Mouse (Mus musculus): ENCODE measurements around the gene Cox8c. TPM values are rescaled to one million over a fixed set of nuclear protein-coding genes. Genes with fewer than 3 reads are reported as not detected.

The Cox8c gene
- polyA plus RNA-seq, 2 experiments: not detected

DNA sequence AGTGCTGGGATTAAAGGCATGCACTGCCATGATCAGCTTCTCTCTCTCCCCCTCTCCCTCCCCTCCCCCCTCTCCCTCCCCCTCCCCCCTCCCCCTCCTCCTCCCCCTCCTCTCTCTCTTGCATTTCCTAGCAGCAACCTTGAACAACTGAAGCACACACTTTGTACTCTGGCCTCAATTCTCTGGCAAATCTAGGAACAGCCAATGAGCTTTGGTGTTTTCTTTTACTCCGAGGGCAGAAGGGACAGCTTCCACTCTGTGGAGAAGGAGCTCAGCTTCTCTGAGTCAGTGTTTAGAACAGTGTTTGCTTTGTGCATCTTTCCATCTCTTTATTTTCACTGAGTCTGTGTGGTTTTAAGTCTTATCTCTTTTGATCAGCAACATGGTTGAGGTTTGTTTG, 36.8 kb downstream of the Cox8c start:
- ATAC-seq (ENCODE audit: insufficient read depth) (no peak), DNase-seq (ENCODE audit: low read depth in 3 of 3, low spot score in 3 of 3) (no peak)
- Histone ChIP-seq H3K27ac (no peak overlapping the region), H3K4me3 (ENCODE audit: insufficient read depth in 1 of 2, low read depth in 2 of 2, low read length in 2 of 2) (no peak overlapping the region), H3K4me1 (replicated peaks; ENCODE audit: control insufficient read depth in 2 of 2, insufficient read depth in 2 of 2, low read length in 1 of 2) (no peaks in the 10 kb centered on the region), H3K36me3 (replicated peaks; ENCODE audit: control insufficient read depth, insufficient read depth, low read depth) (no peaks in the 10 kb centered on the region), H3K9ac (replicated peaks) (no peak overlapping the region), H3K27me3 (ENCODE audit: control insufficient read depth, insufficient read depth, low read length) (no peaks in the 10 kb centered on the region), H3K4me2 (ENCODE audit: low read depth) (no peak overlapping the region), H3K9me3 (ENCODE audit: control insufficient read depth, low read length) (no peaks in the 10 kb centered on the region)
- WGBS (ENCODE audit: insufficient replicate concordance): 25% methylated on average over 1 of the region's 1 CpGs
- TF ChIP-seq CTCF (IDR thresholded peaks at IDR 0.05; ENCODE audit: low read depth) (no peak), EP300 (IDR thresholded peaks at IDR 0.05; ENCODE audit: low read depth) (no peak)

DNA sequence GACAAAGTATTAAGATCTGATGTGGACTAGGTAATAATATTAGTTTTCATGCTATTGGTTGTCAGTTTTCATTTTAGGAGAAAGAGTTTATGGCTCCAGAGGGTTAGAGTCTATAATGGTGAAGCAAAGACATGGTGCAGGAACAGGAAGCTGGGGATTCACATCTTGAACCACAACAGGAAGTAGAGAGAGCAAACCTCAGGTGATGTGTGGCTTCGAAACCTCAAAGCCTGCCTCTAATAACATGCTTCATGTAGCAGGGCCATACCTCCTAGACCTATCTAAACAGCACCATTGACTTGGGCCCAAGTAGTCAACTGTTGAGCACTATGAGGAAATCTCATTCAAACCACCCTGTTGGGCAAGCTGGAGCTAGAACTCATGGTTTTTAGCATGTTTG, 46.5 kb downstream of the Cox8c start:
- no peak overlapping the region for H3K4me3 ChIP-seq (ENCODE audit: insufficient read depth in 1 of 2, low read depth in 2 of 2, low read length in 2 of 2)
- no peaks in the 10 kb centered on the region for H3K9me3 ChIP-seq (ENCODE audit: control insufficient read depth, low read length)
- no peak overlapping the region for H3K4me2 ChIP-seq (ENCODE audit: low read depth)
- no peak overlapping the region for H3K9ac ChIP-seq (replicated peaks)
- no peaks in the 10 kb centered on the region for H3K4me1 ChIP-seq (replicated peaks; ENCODE audit: control insufficient read depth in 2 of 2, insufficient read depth in 2 of 2, low read length in 1 of 2)
- H3K27me3 ChIP-seq (ENCODE audit: control insufficient read depth, insufficient read depth, low read length): peaks cover 11% of the 10 kb centered on the region
- H3K36me3 ChIP-seq (replicated peaks; ENCODE audit: control insufficient read depth, insufficient read depth, low read depth): no peaks in the 10 kb centered on the region
- WGBS (ENCODE audit: insufficient replicate concordance): 39% methylated on average over 1 of the region's 1 CpGs
- no peak overlapping the region for H3K27ac ChIP-seq
- no peak for ATAC-seq (ENCODE audit: insufficient read depth)
- TF ChIP-seq CTCF (IDR thresholded peaks at IDR 0.05; ENCODE audit: low read depth) (no peak), EP300 (IDR thresholded peaks at IDR 0.05; ENCODE audit: low read depth) (no peak)
- no peak for DNase-seq (ENCODE audit: low read depth in 3 of 3, low spot score in 3 of 3)

DNA sequence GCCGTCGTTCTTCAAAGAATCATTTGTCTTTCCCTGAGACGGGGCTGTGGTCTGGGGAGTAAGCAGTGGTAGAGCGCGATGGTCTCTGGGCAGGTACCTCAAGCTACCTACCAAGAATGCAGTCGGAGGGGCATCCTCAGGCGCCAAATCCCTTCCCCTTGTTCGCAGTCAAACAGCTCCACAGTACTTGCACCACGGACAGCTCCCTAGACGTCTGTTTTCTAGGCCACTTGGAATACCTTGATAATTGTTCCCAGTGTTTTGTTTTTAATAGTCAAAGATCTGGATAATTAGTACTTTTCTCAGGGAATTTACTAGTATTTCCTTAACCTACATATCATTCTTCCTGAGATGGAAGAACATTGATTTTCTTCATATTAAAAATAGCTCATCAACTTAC, 48.7 kb downstream of the Cox8c start:
- 19% methylated on average over 10 of the region's 10 CpGs for WGBS (ENCODE audit: insufficient replicate concordance)
- no peak for TF ChIP-seq CTCF (IDR thresholded peaks at IDR 0.05; ENCODE audit: low read depth)
- TF ChIP-seq EP300 (IDR thresholded peaks at IDR 0.05; ENCODE audit: low read depth): no peak
- DNase-seq (ENCODE audit: low read depth in 3 of 3, low spot score in 3 of 3): no peak
- Histone ChIP-seq H3K27me3 (ENCODE audit: control insufficient read depth, insufficient read depth, low read length) (peaks cover 11% of the 10 kb centered on the region), H3K4me3 (ENCODE audit: insufficient read depth in 1 of 2, low read depth in 2 of 2, low read length in 2 of 2) (no peak overlapping the region), H3K9me3 (ENCODE audit: control insufficient read depth, low read length) (no peaks in the 10 kb centered on the region), H3K27ac (no peak overlapping the region), H3K4me1 (replicated peaks; ENCODE audit: control insufficient read depth in 2 of 2, insufficient read depth in 2 of 2, low read length in 1 of 2) (no peaks in the 10 kb centered on the region), H3K36me3 (replicated peaks; ENCODE audit: control insufficient read depth, insufficient read depth, low read depth) (no peaks in the 10 kb centered on the region), H3K9ac (replicated peaks) (no peak overlapping the region), H3K4me2 (ENCODE audit: low read depth) (no peak overlapping the region)
- no peak for ATAC-seq (ENCODE audit: insufficient read depth)

DNA sequence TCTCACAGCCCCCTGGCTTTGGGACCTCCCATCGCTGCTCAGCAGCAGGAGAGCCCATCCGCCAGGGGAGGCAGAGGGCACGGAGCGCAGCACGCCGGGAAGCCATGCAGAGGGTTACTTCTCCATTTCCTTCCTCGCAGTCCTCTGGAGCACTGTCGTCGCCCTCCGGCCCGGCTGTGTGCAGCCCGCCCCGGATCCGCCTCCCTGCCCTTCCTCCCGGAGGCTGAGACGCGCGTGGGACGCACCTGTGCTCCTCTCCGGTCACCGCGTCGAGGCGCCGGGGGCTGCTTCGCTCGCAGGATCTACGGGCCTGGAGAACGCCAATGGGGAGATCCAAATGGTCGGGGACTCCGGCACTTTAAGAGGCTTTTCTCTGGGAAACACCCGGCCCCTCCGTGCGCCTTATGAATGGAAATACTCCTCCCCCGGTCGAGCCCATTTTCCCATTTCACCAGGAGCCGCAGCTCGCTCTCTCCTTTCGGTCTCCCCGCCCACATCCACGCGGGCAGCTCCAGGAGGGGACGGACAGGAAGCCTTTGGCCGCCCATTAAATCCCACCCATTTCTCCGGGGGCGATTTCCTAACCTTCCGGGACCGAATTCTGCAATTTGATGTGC, 49.8 kb downstream of the Cox8c start, which contains the start of gene Unc79:
Gene Unc79 (plus strand): TSS at position 82 of the 617 bp plus-strand sequence.
- peak within 1 kb of the TSS; percentile 60 for H3K4me2 ChIP-seq (ENCODE audit: low read depth)
- H3K9ac ChIP-seq (replicated peaks): no peak within 1 kb of the TSS
- H3K9me3 ChIP-seq (ENCODE audit: control insufficient read depth, low read length): no peaks in the 10 kb centered on the region
- DNase-seq (ENCODE audit: low read depth in 3 of 3, low spot score in 3 of 3) (no peak), ATAC-seq (ENCODE audit: insufficient read depth) (no peak)
- peak within 1 kb of the TSS; percentile 41 to 42 for H3K4me3 ChIP-seq (ENCODE audit: insufficient read depth in 1 of 2, low read depth in 2 of 2, low read length in 2 of 2)
- H3K27ac ChIP-seq: no peak within 1 kb of the TSS
- H3K27me3 ChIP-seq (ENCODE audit: control insufficient read depth, insufficient read depth, low read length): peaks cover 11% of the 10 kb centered on the region
- no peaks in the 10 kb centered on the region for H3K4me1 ChIP-seq (replicated peaks; ENCODE audit: control insufficient read depth in 2 of 2, insufficient read depth in 2 of 2, low read length in 1 of 2)
- TF ChIP-seq CTCF (IDR thresholded peaks at IDR 0.05; ENCODE audit: low read depth): no peak
- TF ChIP-seq EP300 (IDR thresholded peaks at IDR 0.05; ENCODE audit: low read depth): no peak
- WGBS (ENCODE audit: insufficient replicate concordance): 1% methylated on average over 48 of the region's 48 CpGs
- H3K36me3 ChIP-seq (replicated peaks; ENCODE audit: control insufficient read depth, insufficient read depth, low read depth): no peaks in the 10 kb centered on the region

DNA sequence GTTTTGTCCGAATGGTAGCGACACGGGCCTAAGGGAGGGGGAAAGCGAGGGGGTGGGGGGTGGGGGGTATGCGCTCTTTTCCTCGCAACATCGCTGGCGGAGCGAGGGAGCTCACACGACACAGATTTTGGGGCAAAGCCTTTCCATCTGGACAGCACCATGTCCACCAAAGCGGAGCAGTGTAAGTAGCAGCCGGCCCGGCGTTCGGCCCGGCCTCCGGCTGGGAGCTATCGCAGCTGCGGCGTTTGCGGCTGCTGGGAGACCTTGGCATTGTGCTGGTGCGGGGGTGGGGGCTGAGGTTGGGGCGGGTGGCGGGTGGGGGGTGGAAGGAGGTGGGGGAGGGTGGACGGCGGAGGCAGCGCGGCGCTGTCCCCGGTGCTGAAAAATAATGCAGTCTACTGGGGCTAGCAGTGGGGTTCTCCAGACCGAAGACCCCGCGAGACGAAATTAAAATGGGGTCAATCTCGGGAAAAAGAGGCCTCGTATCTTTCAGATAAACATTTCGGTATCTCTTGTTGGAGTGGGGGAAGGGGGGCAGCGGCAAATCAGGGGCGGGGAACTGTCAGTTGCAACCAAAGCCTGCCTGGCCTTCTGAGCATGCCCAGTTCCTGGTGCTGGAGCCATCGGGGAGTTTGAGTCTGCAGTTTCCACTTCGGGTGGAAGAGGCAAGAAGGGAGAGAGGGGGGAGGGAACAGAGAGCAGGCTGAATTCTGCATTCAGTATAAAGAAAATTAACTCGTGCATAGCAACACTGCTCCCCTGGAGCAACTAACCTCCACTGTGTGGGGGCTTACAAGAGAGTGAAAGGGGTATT, 50.5 kb downstream of the Cox8c start:
- peak overlapping the region; percentile 60 for H3K4me2 ChIP-seq (ENCODE audit: low read depth)
- DNase-seq (ENCODE audit: low read depth in 3 of 3, low spot score in 3 of 3) (no peak), ATAC-seq (ENCODE audit: insufficient read depth) (no peak)
- no peak overlapping the region for H3K27ac ChIP-seq
- peak overlapping the region; percentile 41 to 42; a peak in 3 of 4 replicates for H3K4me3 ChIP-seq (ENCODE audit: insufficient read depth in 1 of 2, low read depth in 2 of 2, low read length in 2 of 2)
- no peaks in the 10 kb centered on the region for H3K36me3 ChIP-seq (replicated peaks; ENCODE audit: control insufficient read depth, insufficient read depth, low read depth)
- H3K9me3 ChIP-seq (ENCODE audit: control insufficient read depth, low read length): no peaks in the 10 kb centered on the region
- H3K4me1 ChIP-seq (replicated peaks; ENCODE audit: control insufficient read depth in 2 of 2, insufficient read depth in 2 of 2, low read length in 1 of 2): no peaks in the 10 kb centered on the region
- TF ChIP-seq EP300 (IDR thresholded peaks at IDR 0.05; ENCODE audit: low read depth) (no peak), CTCF (IDR thresholded peaks at IDR 0.05; ENCODE audit: low read depth) (no peak)
- no peak overlapping the region for H3K9ac ChIP-seq (replicated peaks)
- H3K27me3 ChIP-seq (ENCODE audit: control insufficient read depth, insufficient read depth, low read length): peaks cover 11% of the 10 kb centered on the region
- WGBS (ENCODE audit: insufficient replicate concordance): 1% methylated on average over 42 of the region's 42 CpGs

Other genes with a start within 250 kb of the Cox8c start
- 2.0 and 2.3 TPM in 2 replicates for gene Itpk1, start 194.4 kb upstream of the Cox8c start, polyA plus RNA-seq (2012; rRNA removed)
- gene Itpk1, start 194.4 kb upstream of the Cox8c start, polyA plus RNA-seq (2014; fragmentation: Nextera tagmentation; extraction: Ambion mirVana): 2.4 TPM in 2 replicates
- gene Moap1, start 155.7 kb upstream of the Cox8c start, polyA plus RNA-seq (2012; rRNA removed): 1.1 and 1.8 TPM in 2 replicates
- gene Moap1, start 155.7 kb upstream of the Cox8c start, polyA plus RNA-seq (2014; fragmentation: Nextera tagmentation; extraction: Ambion mirVana): 5.6 and 6.7 TPM in 2 replicates
- 2.0 TPM in 2 replicates for gene Tmem251, start 155.6 kb upstream of the Cox8c start, polyA plus RNA-seq (2012; rRNA removed)
- gene Tmem251, start 155.6 kb upstream of the Cox8c start, polyA plus RNA-seq (2014; fragmentation: Nextera tagmentation; extraction: Ambion mirVana): 6.6 and 6.7 TPM in 2 replicates
- gene Gm28051, start 141.6 kb upstream of the Cox8c start, polyA plus RNA-seq (2012; rRNA removed): not detected in 2 replicates
- gene Gm28051, start 141.6 kb upstream of the Cox8c start, polyA plus RNA-seq (2014; fragmentation: Nextera tagmentation; extraction: Ambion mirVana): not detected in 2 replicates
- 4.0 and 6.9 TPM in 2 replicates for gene Gon7, start 141.5 kb upstream of the Cox8c start, polyA plus RNA-seq (2012; rRNA removed)
- gene Gon7, start 141.5 kb upstream of the Cox8c start, polyA plus RNA-seq (2014; fragmentation: Nextera tagmentation; extraction: Ambion mirVana): 9.3 and 10.8 TPM in 2 replicates
- gene Ubr7, start 141.3 kb upstream of the Cox8c start, polyA plus RNA-seq (2012; rRNA removed): 11.4 and 16.1 TPM in 2 replicates
- gene Ubr7, start 141.3 kb upstream of the Cox8c start, polyA plus RNA-seq (2014; fragmentation: Nextera tagmentation; extraction: Ambion mirVana): 25.3 and 25.7 TPM in 2 replicates
- gene Gm20604, start 140.6 kb upstream of the Cox8c start, polyA plus RNA-seq (2012; rRNA removed): 3.7 and 6.1 TPM in 2 replicates
- gene Gm20604, start 140.6 kb upstream of the Cox8c start, polyA plus RNA-seq (2014; fragmentation: Nextera tagmentation; extraction: Ambion mirVana): 8.1 and 9.3 TPM in 2 replicates
- gene Btbd7, start 20.8 kb upstream of the Cox8c start, polyA plus RNA-seq (2012; rRNA removed): 3.5 and 4.2 TPM in 2 replicates
- gene Btbd7, start 20.8 kb upstream of the Cox8c start, polyA plus RNA-seq (2014; fragmentation: Nextera tagmentation; extraction: Ambion mirVana): 3.9 and 4.3 TPM in 2 replicates
- gene Unc79, start 49.5 kb downstream of the Cox8c start, polyA plus RNA-seq (2012; rRNA removed): 0.12 and 0.22 TPM in 2 replicates
- 0.04 TPM in 1 of 2 replicates, not detected in the other for gene Unc79, start 49.5 kb downstream of the Cox8c start, polyA plus RNA-seq (2014; fragmentation: Nextera tagmentation; extraction: Ambion mirVana)

All from liver, embryonic 14.5 days (tissue).